14 mouse cellular contexts compared by ENCODE assay signal in the genomic region with DNA sequence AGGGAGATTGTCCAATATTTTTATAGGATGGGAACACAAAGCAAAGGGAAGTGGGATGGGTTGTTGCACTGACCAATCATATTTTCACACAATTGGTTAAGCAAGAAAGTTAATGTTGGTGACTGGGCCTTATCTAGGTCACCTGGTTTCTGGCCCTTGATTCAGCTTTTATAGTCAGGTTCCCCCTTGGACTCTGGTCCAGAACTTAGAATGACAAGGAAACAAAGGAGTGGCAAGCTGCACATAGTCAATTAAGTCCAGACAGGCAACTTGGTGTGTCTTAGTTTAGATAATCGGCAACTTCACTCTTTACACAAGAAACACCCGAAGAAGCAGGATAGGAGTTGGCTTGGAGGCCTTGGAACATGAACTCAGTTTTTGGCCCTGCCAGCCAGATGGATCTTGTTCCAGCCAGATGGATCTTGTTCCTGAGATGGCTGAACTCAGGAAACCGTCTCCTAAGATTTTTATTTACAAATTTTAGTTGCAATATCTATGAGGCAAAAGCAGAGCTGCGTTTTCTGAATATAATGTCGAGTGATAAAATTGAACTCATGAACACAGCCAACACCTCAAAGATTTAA.
DNase-seq lines count a peak whose midpoint lies in the region; ATAC-seq and TF ChIP-seq lines count a peak whose summit lies in the region.
"Had no signal": no experiment of that assay in that cellular context is flagged by ENCODE, and none has a peak within 500 bp of the region (broad histone marks: within the 10 kb centered on the region; RNA-seq: fewer than 3 reads in every experiment).

No protein-coding gene starts in this region.

- H3K27me3 ChIP-seq in liver, adult 2 months (ENCODE audit: control insufficient read depth, insufficient read depth, low read length), result no peaks in the 10 kb centered on the region
- H3K27me3 ChIP-seq in liver, embryonic 11.5 days (replicated peaks; ENCODE audit: control insufficient read depth, insufficient read depth, low read length), result no peaks in the 10 kb centered on the region
- no peaks in the 10 kb centered on the region for H3K27me3 ChIP-seq in hindbrain, embryonic 16.5 days (replicated peaks; ENCODE audit: control insufficient read depth, insufficient read depth, low read length)
- H3K27me3 ChIP-seq: hindbrain, embryonic 15.5 days; limb, embryonic 13.5 days; neural tube, embryonic 15.5 days had no signal

- no peaks in the 10 kb centered on the region for H3K36me3 ChIP-seq in liver, adult 2 months (ENCODE audit: control insufficient read depth, insufficient read depth, low read length)
- H3K36me3 ChIP-seq in liver, embryonic 11.5 days (ENCODE audit: control insufficient read depth, insufficient read depth, low read length), result no peaks in the 10 kb centered on the region
- no peaks in the 10 kb centered on the region for H3K36me3 ChIP-seq in hindbrain, embryonic 16.5 days (ENCODE audit: control insufficient read depth, insufficient read depth, low read length)
- H3K36me3 ChIP-seq: hindbrain, embryonic 15.5 days; limb, embryonic 13.5 days; neural tube, embryonic 15.5 days had no signal

- 80% methylated on average over 5 of the region's 5 CpGs for WGBS in liver, adult 2 months
- 81% methylated on average over 5 of the region's 5 CpGs for WGBS in liver, embryonic 11.5 days
- WGBS in hindbrain, embryonic 16.5 days, result 89% methylated on average over 5 of the region's 5 CpGs

- peak; percentile 42 to 48 for DNase-seq in cerebellum, postnatal 10 days
- no peak for DNase-seq in cerebellum, adult 9-10 months
- DNase-seq in liver, adult 2 months (ENCODE audit: extremely low read depth, low read depth, low spot score), result peak; percentile 8
- no peak for DNase-seq in liver, embryonic 11.5 days (ENCODE audit: low spot score)
- peak; percentile 17 to 18 for DNase-seq in heart, postnatal 14 days
- peak; percentile 13 to 37 for DNase-seq in kidney, postnatal 4 days
- DNase-seq: adrenal gland, postnatal 25 days; layer of hippocampus, adult 9-11 months; right cerebral cortex, postnatal 4 days had no signal

- H3K9me3 ChIP-seq in liver, embryonic 11.5 days (ENCODE audit: control insufficient read depth, low read length), result no peaks in the 10 kb centered on the region
- no peaks in the 10 kb centered on the region for H3K9me3 ChIP-seq in hindbrain, embryonic 16.5 days (ENCODE audit: control insufficient read depth, low read length)
- H3K9me3 ChIP-seq: hindbrain, embryonic 15.5 days; limb, embryonic 13.5 days; neural tube, embryonic 15.5 days had no signal

- no peak for TF ChIP-seq CTCF in liver, adult 2 months (IDR thresholded peaks at IDR 0.05; ENCODE audit: low read depth, low read length)

- no peak overlapping the region for H3K9ac ChIP-seq in liver, adult 2 months (ENCODE audit: low read depth, low read length)
- no peak overlapping the region for H3K9ac ChIP-seq in liver, embryonic 11.5 days (ENCODE audit: low read depth, low read length)
- H3K9ac ChIP-seq in hindbrain, embryonic 16.5 days (ENCODE audit: low read depth, low read length), result no peak overlapping the region
- H3K9ac ChIP-seq: hindbrain, embryonic 15.5 days; limb, embryonic 13.5 days; neural tube, embryonic 15.5 days had no signal

- no peaks in the 10 kb centered on the region for H3K79me2 ChIP-seq in liver, adult 2 months (ENCODE audit: control insufficient read depth, insufficient read depth, low read length)

- intact Hi-C loops in heart, postnatal 14 days (cut with DNase I), result no loop called here

- ATAC-seq in liver, embryonic 11.5 days (replicated peaks; ENCODE audit: low FRiP score), result no peak
- no peak for ATAC-seq in hindbrain, embryonic 16.5 days
- ATAC-seq in erythroblast, adult 5-6 weeks (replicated peaks; ENCODE audit: low FRiP score, poor library complexity, severe bottlenecking), result no peak

- H3K4me2 ChIP-seq in liver, embryonic 11.5 days, result no peak overlapping the region
- H3K4me2 ChIP-seq in hindbrain, embryonic 16.5 days (ENCODE audit: low read length), result no peak overlapping the region
- H3K4me2 ChIP-seq: hindbrain, embryonic 15.5 days; limb, embryonic 13.5 days; neural tube, embryonic 15.5 days had no signal

- H3K27ac ChIP-seq in liver, adult 2 months (replicated peaks; ENCODE audit: insufficient read depth, low read depth, low read length), result no peak overlapping the region
- no peak overlapping the region for H3K27ac ChIP-seq in liver, embryonic 11.5 days (ENCODE audit: low read depth, low read length)
- H3K27ac ChIP-seq in hindbrain, embryonic 16.5 days (ENCODE audit: low read depth, low read length), result no peak overlapping the region
- H3K27ac ChIP-seq: hindbrain, embryonic 15.5 days; limb, embryonic 13.5 days; neural tube, embryonic 15.5 days had no signal

- no peak overlapping the region for H3K4me3 ChIP-seq in liver, adult 2 months (ENCODE audit: insufficient read depth, low read depth, low read length)
- no peak overlapping the region for H3K4me3 ChIP-seq in liver, embryonic 11.5 days (ENCODE audit: low read depth, low read length)
- H3K4me3 ChIP-seq in hindbrain, embryonic 16.5 days (ENCODE audit: low read length), result no peak overlapping the region
- H3K4me3 ChIP-seq: hindbrain, embryonic 15.5 days; limb, embryonic 13.5 days; neural tube, embryonic 15.5 days had no signal

- no peaks in the 10 kb centered on the region for H3K4me1 ChIP-seq in liver, adult 2 months (ENCODE audit: control insufficient read depth, insufficient read depth, low read length)
- no peaks in the 10 kb centered on the region for H3K4me1 ChIP-seq in liver, embryonic 11.5 days (replicated peaks; ENCODE audit: control insufficient read depth, insufficient read depth, low read length)
- no peaks in the 10 kb centered on the region; the same call in 1 of the 2 replicates for H3K4me1 ChIP-seq in hindbrain, embryonic 16.5 days (ENCODE audit: control insufficient read depth, insufficient read depth, low read depth, low read length)
- H3K4me1 ChIP-seq: limb, embryonic 13.5 days had no signal

- no peak for TF ChIP-seq POLR2A in liver, adult 2 months (IDR thresholded peaks at IDR 0.05; ENCODE audit: extremely low read depth, insufficient read depth, low read length)

Comparison
In these comparisons a context has a peak if more than half of its experiments do, and no peak if none do; other contexts are left out.
1. DNase-seq: peak in cerebellum, postnatal 10 days (2 of 2), liver, adult 2 months (single experiment), heart, postnatal 14 days (2 of 2) and kidney, postnatal 4 days (2 of 2); none in cerebellum, adult 9-10 months (single experiment) and liver, embryonic 11.5 days (single experiment).